Mouse (Mus musculus): Measurements from ENCODE around the gene Ccdc22. TPM values are rescaled to one million over a fixed set of nuclear protein-coding genes. Genes with fewer than 3 reads are reported as not detected.

The Ccdc22 gene
- polyA plus RNA-seq, 1 experiment from 2014 or later, result 28.5 TPM

GRCm38 (mm10) chrX:7566352-7566751, 39.0 kb downstream of the Ccdc22 start:
- 85% methylated on average over 6 of the region's 6 CpGs for WGBS
- H3K27ac ChIP-seq (ENCODE audit: low read length), result no peak overlapping the region
- no peaks in the 10 kb centered on the region for H3K4me1 ChIP-seq (ENCODE audit: control insufficient read depth, insufficient read depth, low read length)
- no peak overlapping the region for H3K9ac ChIP-seq (ENCODE audit: low read length)
- no peaks in the 10 kb centered on the region for H3K9me3 ChIP-seq (replicated peaks; ENCODE audit: control insufficient read depth, low read length)
- H3K36me3 ChIP-seq (ENCODE audit: control insufficient read depth, insufficient read depth, low read length), result no peaks in the 10 kb centered on the region
- no peak overlapping the region for H3K4me2 ChIP-seq (ENCODE audit: low read depth, low read length)
- ATAC-seq (ENCODE audit: insufficient read depth, low FRiP score), result no peak
- H3K4me3 ChIP-seq (replicated peaks; ENCODE audit: low read length), result no peak overlapping the region
- no peaks in the 10 kb centered on the region for H3K27me3 ChIP-seq (ENCODE audit: control insufficient read depth, insufficient read depth, low read length)

- no peak overlapping the region for H3K4me2 ChIP-seq (ENCODE audit: low read depth, low read length)
- 29% methylated on average over 2 of the region's 2 CpGs for WGBS
- H3K27me3 ChIP-seq (ENCODE audit: control insufficient read depth, insufficient read depth, low read length), result no peaks in the 10 kb centered on the region
- ATAC-seq (ENCODE audit: insufficient read depth, low FRiP score), result no peak
- H3K9me3 ChIP-seq (replicated peaks; ENCODE audit: control insufficient read depth, low read length), result no peaks in the 10 kb centered on the region
- no peak overlapping the region for H3K4me3 ChIP-seq (replicated peaks; ENCODE audit: low read length)
- no peak overlapping the region for H3K27ac ChIP-seq (ENCODE audit: low read length)
- H3K4me1 ChIP-seq (ENCODE audit: control insufficient read depth, insufficient read depth, low read length), result no peaks in the 10 kb centered on the region
- no peak overlapping the region for H3K9ac ChIP-seq (ENCODE audit: low read length)
- H3K36me3 ChIP-seq (ENCODE audit: control insufficient read depth, insufficient read depth, low read length), result no peaks in the 10 kb centered on the region
Observed at GRCm38 (mm10) chrX:7563076-7563475, 42.2 kb downstream of the Ccdc22 start.

- H3K4me1 ChIP-seq (ENCODE audit: control insufficient read depth, insufficient read depth, low read length), result no peaks in the 10 kb centered on the region
- 92% methylated on average over 4 of the region's 4 CpGs for WGBS
Observed at GRCm38 (mm10) chrX:7553474-7553873, 51.8 kb downstream of the Ccdc22 start.

More at GRCm38 (mm10) chrX:7553474-7553873, 51.8 kb downstream of the Ccdc22 start:
- ATAC-seq (ENCODE audit: insufficient read depth, low FRiP score), result no peak
- Histone ChIP-seq H3K4me3 (replicated peaks; ENCODE audit: low read length) (no peak overlapping the region), H3K4me2 (ENCODE audit: low read depth, low read length) (no peak overlapping the region), H3K36me3 (ENCODE audit: control insufficient read depth, insufficient read depth, low read length) (no peaks in the 10 kb centered on the region), H3K27ac (ENCODE audit: low read length) (no peak overlapping the region), H3K9ac (ENCODE audit: low read length) (no peak overlapping the region), H3K9me3 (replicated peaks; ENCODE audit: control insufficient read depth, low read length) (no peaks in the 10 kb centered on the region), H3K27me3 (ENCODE audit: control insufficient read depth, insufficient read depth, low read length) (no peaks in the 10 kb centered on the region)

Other genes starting within 250 kb of the Ccdc22 start
- gene Usp27x, start 229.7 kb downstream of the Ccdc22 start, polyA plus RNA-seq (2015; fragmentation: Nextera tagmentation; extraction: Ambion mirVana), result 0.46 and 0.56 TPM in 2 replicates
- 0.16 TPM in 1 of 2 replicates, not detected in the other for gene Foxp3, start 31.9 kb downstream of the Ccdc22 start, polyA plus RNA-seq (2015; fragmentation: Nextera tagmentation; extraction: Ambion mirVana)
- 0.89 and 1.4 TPM in 2 replicates for gene Ppp1r3f, start 31.2 kb downstream of the Ccdc22 start, polyA plus RNA-seq (2015; fragmentation: Nextera tagmentation; extraction: Ambion mirVana)
- gene Cacna1f, start 1.6 kb upstream of the Ccdc22 start, polyA plus RNA-seq (2015; fragmentation: Nextera tagmentation; extraction: Ambion mirVana), result 0.05 TPM in 1 of 2 replicates, not detected in the other
- gene Syp, start 33.0 kb upstream of the Ccdc22 start, polyA plus RNA-seq (2015; fragmentation: Nextera tagmentation; extraction: Ambion mirVana), result 9.8 and 10.3 TPM in 2 replicates
- 11.1 and 12.7 TPM in 2 replicates for gene Prickle3, start 51.7 kb upstream of the Ccdc22 start, polyA plus RNA-seq (2015; fragmentation: Nextera tagmentation; extraction: Ambion mirVana)
- gene Plp2, start 65.9 kb upstream of the Ccdc22 start, polyA plus RNA-seq (2015; fragmentation: Nextera tagmentation; extraction: Ambion mirVana), result 233 and 283 TPM in 2 replicates
- gene Magix, start 75.7 kb upstream of the Ccdc22 start, polyA plus RNA-seq (2015; fragmentation: Nextera tagmentation; extraction: Ambion mirVana), result 0.80 and 0.87 TPM in 2 replicates
- gene Gpkow, start 91.6 kb upstream of the Ccdc22 start, polyA plus RNA-seq (2015; fragmentation: Nextera tagmentation; extraction: Ambion mirVana), result 37.9 and 38.4 TPM in 2 replicates
- 36.5 and 36.7 TPM in 2 replicates for gene Wdr45, start 108.8 kb upstream of the Ccdc22 start, polyA plus RNA-seq (2015; fragmentation: Nextera tagmentation; extraction: Ambion mirVana)
- gene Gm45208, start 116.7 kb upstream of the Ccdc22 start, polyA plus RNA-seq (2015; fragmentation: Nextera tagmentation; extraction: Ambion mirVana), result not detected in 2 replicates
- gene Praf2, start 122.9 kb upstream of the Ccdc22 start, polyA plus RNA-seq (2015; fragmentation: Nextera tagmentation; extraction: Ambion mirVana), result 59.4 and 63.1 TPM in 2 replicates
- 17.9 and 18.2 TPM in 2 replicates for gene Ccdc120, start 145.4 kb upstream of the Ccdc22 start, polyA plus RNA-seq (2015; fragmentation: Nextera tagmentation; extraction: Ambion mirVana)
- 21.7 and 25.2 TPM in 2 replicates for gene Tfe3, start 157.0 kb upstream of the Ccdc22 start, polyA plus RNA-seq (2015; fragmentation: Nextera tagmentation; extraction: Ambion mirVana)
- gene Gripap1, start 184.2 kb upstream of the Ccdc22 start, polyA plus RNA-seq (2015; fragmentation: Nextera tagmentation; extraction: Ambion mirVana), result 42.4 and 47.8 TPM in 2 replicates
- gene Kcnd1, start 216.8 kb upstream of the Ccdc22 start, polyA plus RNA-seq (2015; fragmentation: Nextera tagmentation; extraction: Ambion mirVana), result 1.7 and 2.0 TPM in 2 replicates
- gene Otud5, start 235.8 kb upstream of the Ccdc22 start, polyA plus RNA-seq (2015; fragmentation: Nextera tagmentation; extraction: Ambion mirVana), result 25.3 and 28.6 TPM in 2 replicates

All from stomach, embryonic 16.5 days (tissue).